Mouse (Mus musculus) embryonic facial prominence, embryonic 14.5 days (tissue): ENCODE results near the gene Ugt1a1. TPM values are rescaled to one million over a fixed set of nuclear protein-coding genes. Genes with fewer than 3 reads are reported as not detected.

Source experiments
- ATAC-seq: fragments of 200-750 bp; cut with Nextera tagmentation; 2 replicates; pipeline ENCODE4 v1.8.0; 2017; ENCODE audit warnings: low read depth, moderate number of reproducible peaks, moderate TSS enrichment
- DNase-seq: peaks from one replicate; pipeline ENCODE4 v3.0.0-alpha.2; 2015; ENCODE audit warnings: low spot score
- H3K27ac ChIP-seq: fragments of 300-500 bp; sonication (generic); replicated peaks from 2 replicates; pipeline ENCODE4 v1.5.1; 2014; ENCODE audit warnings: low read depth, mild to moderate bottlenecking, low read length, moderate library complexity
- H3K27me3 ChIP-seq: fragments of 300-500 bp; sonication (generic); replicated peaks from 2 replicates; pipeline ENCODE4 v1.6.1; 2014; ENCODE audit warnings: low read length; ENCODE audit not compliant: control insufficient read depth, insufficient read depth
- H3K36me3 ChIP-seq: fragments of 300-500 bp; sonication (generic); 2 replicates; pipeline ENCODE4 v1.6.1; 2014; ENCODE audit warnings: low read length, mixed read lengths; ENCODE audit not compliant: control insufficient read depth, insufficient read depth
- H3K4me1 ChIP-seq: fragments of 300-500 bp; sonication (generic); 2 replicates; pipeline ENCODE4 v1.6.1; 2014; ENCODE audit warnings: antibody characterized with exemption, low read length; ENCODE audit not compliant: control insufficient read depth, insufficient read depth
- H3K4me2 ChIP-seq: fragments of 300-500 bp; sonication (generic); 2 replicates; pipeline ENCODE4 v1.6.1; 2014; ENCODE audit warnings: low read depth, mild to moderate bottlenecking, low read length, moderate library complexity, mixed read lengths
- H3K4me3 ChIP-seq: fragments of 300-500 bp; sonication (generic); 2 replicates; pipeline ENCODE4 v1.5.1; 2014; ENCODE audit warnings: low read depth, mild to moderate bottlenecking, low read length
- H3K9ac ChIP-seq: fragments of 300-500 bp; sonication (generic); 2 replicates; pipeline ENCODE4 v1.6.1; 2014; ENCODE audit warnings: low read depth, mild to moderate bottlenecking, low read length, moderate library complexity, mixed read lengths
- H3K9me3 ChIP-seq: fragments of 300-500 bp; sonication (generic); 2 replicates; pipeline ENCODE4 v1.6.1; 2016; ENCODE audit warnings: low read length; ENCODE audit not compliant: control insufficient read depth
- WGBS: fragments of 180-500 bp; shearing (Covaris S2); extraction: QIAGEN DNeasy Blood & Tissue Kit; methylation state at CpG from one replicate; pipeline ENCODE4 v1.1.7; 2014; 5-methylcytosine and 5-hydroxymethylcytosine counted together
- polyA plus RNA-seq: library from polyadenylated mRNA; unstranded; fragments of >200 nt; fragmentation: Nextera tagmentation; extraction: Ambion mirVana; gene quantifications from 2 replicates; pipeline ENCODE4 v1.2.1, GENCODE M21; 2014

Ugt1a1 gene
- polyA plus RNA-seq, 1 experiment from 2014 or later = 0.93 TPM

DNA sequence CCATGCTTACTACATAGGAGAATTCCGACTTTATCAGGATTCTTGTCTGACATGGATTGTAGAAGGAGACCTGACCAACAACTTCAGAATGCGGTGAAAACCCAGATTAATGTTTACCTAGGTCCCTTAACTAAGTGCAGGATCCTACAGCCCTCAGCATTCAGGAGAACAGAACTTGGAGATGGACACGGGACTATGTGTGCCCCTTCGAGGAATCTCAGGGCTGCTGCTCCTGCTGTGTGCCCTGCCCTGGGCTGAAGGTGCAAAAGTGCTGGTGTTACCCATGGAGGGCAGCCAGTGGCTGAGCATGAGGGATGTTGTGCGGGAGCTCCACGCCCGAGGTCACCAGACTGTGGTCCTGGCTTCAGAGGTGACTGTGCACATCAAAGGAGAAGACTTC lies 11.3 kb upstream of the Ugt1a1 start, which contains the start of gene Ugt1a2:
Gene Ugt1a2, plus strand, starts transcription at position 146 of the 400 bp plus-strand sequence.
- no peaks in the 10 kb centered on the region for H3K27me3 ChIP-seq
- no peak within 1 kb of the TSS for H3K9ac ChIP-seq
- ATAC-seq (no peak), DNase-seq (no peak)
- H3K36me3 ChIP-seq = no peaks in the 10 kb centered on the region
- no peak within 1 kb of the TSS for H3K4me2 ChIP-seq
- WGBS = 82% methylated on average over 7 of the region's 7 CpGs
- H3K27ac ChIP-seq = no peak within 1 kb of the TSS
- H3K9me3 ChIP-seq = peaks cover 17% of the 10 kb centered on the region
- no peak within 1 kb of the TSS for H3K4me3 ChIP-seq
- H3K4me1 ChIP-seq = no peaks in the 10 kb centered on the region; the same call in 1 of the 2 replicates

DNA sequence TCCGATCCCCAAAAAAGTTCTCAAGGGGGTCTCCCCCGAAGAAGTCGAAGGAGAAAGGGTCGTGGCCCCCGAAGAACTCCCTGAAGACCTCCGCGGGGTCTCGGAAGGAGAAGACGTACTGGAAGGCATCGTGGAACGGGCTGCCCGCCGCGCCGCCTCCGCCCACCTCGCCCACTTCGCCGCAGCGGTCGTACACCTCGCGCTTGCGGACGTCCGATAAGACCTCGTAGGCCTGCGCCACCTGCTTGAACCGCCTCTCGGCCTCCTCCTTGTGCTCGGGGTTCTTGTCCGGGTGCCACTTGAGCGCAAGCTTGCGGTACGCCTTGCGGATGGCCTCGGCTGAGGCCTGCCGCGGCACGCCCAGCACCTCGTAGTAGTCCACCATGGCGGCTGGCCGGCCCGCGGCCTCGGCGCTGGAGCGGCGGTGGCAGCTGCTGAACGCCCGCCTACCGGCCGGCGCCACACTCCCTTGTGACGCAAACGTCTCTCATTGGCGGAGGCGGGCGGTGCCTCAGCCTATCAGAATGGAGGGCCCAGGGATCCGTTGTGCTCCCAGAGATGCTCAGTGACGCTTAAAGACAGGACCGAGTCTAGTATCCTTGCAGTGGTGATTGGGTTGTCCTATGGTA lies 6.4 kb upstream of the Ugt1a1 start, which contains the start of gene Dnajb3:
Gene Dnajb3, minus strand, starts transcription at position 489 of the 629 bp plus-strand sequence.
- ATAC-seq (peak; percentile 99), DNase-seq (peak; percentile 93)
- Histone ChIP-seq H3K36me3 (no peaks in the 10 kb centered on the region), H3K4me2 (peak within 1 kb of the TSS; percentile 77), H3K27me3 (no peaks in the 10 kb centered on the region), H3K27ac (no peak within 1 kb of the TSS), H3K9me3 (peaks cover 17% of the 10 kb centered on the region), H3K4me1 (no peaks in the 10 kb centered on the region; the same call in 1 of the 2 replicates), H3K4me3 (peak within 1 kb of the TSS; percentile 51), H3K9ac (peak within 1 kb of the TSS; percentile 73)
- 14% methylated on average over 27 of the region's 62 CpGs for WGBS

DNA sequence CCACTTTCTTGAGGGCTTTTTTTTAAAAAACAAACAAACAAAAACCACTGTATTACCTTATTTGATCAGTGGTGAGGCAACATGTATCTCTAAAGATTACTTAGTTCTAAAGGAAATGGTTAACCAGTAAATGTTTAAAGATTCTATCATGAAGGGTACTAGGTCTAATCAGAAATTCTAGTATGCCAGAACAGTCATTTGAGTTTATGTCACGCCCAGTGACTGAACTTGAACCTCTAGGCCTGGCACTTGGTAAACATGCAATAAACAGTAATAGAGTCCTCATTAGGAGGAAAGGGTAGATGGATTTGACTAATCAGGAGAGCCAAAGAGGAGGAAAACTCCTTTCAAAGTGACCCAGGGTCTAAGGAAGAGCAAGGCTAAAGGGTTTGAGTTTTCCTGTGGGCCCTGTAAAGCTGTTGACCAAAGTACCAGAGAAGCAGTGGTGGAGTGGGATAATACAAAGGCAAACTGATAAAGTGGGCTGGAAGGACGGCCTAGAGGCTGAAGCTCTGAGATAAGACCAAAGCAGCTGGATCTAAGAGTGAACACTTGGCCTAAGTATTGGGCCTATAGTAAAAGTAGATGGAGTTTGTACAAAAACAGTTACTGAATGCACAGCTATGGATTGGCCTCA lies 4.8 kb upstream of the Ugt1a1 start:
- no peak overlapping the region for H3K27ac ChIP-seq
- H3K9ac ChIP-seq = no peak overlapping the region
- ATAC-seq (no peak), DNase-seq (no peak)
- H3K36me3 ChIP-seq = no peaks in the 10 kb centered on the region
- H3K4me1 ChIP-seq = no peaks in the 10 kb centered on the region; the same call in 1 of the 2 replicates
- H3K4me3 ChIP-seq = no peak overlapping the region
- H3K4me2 ChIP-seq = no peak overlapping the region
- H3K9me3 ChIP-seq = peaks cover 25% of the 10 kb centered on the region
- no peaks in the 10 kb centered on the region for H3K27me3 ChIP-seq
- WGBS = 77% methylated on average over 2 of the region's 2 CpGs

DNA sequence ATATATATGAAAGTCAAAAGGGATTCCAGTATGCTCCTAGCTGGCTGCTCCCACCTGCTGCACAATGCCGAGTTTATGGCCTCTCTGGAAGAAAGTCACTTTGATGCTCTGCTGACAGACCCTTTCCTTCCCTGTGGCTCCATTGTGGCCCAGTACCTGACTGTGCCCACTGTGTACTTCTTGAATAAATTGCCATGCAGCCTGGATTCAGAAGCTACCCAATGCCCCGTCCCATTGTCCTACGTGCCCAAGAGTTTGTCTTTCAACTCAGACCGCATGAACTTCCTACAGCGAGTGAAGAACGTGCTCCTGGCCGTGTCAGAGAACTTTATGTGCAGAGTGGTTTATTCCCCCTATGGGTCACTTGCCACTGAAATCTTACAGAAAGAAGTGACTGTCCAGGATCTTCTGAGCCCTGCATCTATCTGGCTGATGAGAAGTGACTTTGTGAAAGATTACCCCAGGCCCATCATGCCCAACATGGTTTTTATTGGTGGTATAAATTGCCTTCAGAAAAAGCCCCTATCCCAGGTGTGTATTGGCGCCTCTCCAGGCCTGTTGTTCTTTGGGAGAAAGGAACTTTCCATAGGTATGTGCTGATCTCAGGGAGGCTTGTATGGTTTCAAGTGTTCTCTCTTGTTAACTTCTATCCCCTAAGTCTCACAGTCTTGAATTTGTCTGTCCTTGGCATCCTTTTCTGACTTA lies 734 bp downstream of the Ugt1a1 start:
- Histone ChIP-seq H3K4me1 (no peaks in the 10 kb centered on the region), H3K9ac (no peak overlapping the region), H3K9me3 (peaks cover 50% of the 10 kb centered on the region), H3K27ac (no peak overlapping the region), H3K4me2 (no peak overlapping the region), H3K4me3 (no peak overlapping the region), H3K27me3 (no peaks in the 10 kb centered on the region), H3K36me3 (no peaks in the 10 kb centered on the region)
- ATAC-seq (no peak), DNase-seq (peak; percentile 13)
- 61% methylated on average over 8 of the region's 8 CpGs for WGBS

DNA sequence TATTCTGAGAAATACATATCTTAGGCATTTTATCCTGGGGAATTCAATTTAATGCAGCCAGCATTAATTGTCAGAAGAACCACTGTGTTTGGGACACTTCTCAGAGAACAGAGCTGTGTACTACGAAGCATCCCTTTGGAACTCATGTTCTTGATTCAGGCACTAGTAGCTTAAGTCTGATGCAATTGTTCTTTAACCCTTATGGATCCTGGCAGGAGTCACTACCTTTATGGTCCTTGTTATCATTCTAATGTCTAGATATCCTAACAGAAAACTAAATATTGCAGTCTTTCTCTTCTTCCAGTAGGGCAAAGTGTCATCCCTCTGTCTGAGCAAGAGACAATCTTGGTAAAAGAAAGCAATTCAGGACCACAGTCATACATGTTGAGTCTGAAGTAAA lies 1.3 kb downstream of the Ugt1a1 start:
- DNase-seq = no peak

DNA sequence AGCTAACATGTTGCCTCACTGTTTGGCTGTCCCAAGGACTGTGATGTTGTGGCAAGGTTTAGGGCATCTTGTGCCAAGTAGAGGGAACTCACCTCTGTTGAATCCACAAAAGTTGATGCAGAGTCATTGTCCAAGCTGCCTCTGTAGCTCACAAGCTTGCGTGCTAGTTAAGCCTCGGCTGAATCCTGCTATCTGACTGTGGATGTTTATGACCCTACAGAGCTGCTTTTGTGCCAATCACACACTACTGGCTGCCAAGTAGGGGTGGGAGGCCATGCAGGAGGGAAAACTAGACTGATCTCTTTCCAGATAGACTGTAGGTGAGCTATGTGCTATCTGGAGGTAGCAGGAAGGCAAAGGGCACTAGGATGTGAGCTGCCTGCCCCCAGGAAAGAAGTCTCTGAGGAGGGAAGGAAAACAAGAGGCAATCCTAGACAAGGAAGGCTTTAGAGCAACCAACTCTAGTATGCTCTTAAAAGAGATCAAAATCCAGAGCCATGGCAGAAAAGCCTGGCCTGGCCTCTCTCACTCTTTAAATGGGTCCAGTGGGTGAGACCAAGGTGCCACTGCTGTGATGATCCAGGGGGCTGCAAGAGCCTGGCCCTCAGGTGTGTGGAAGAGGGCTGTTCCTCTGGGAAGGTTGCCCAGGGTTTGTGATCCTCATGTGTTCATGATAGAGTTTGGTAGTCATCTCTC lies 2.2 kb downstream of the Ugt1a1 start:
- Histone ChIP-seq H3K4me1 (no peaks in the 10 kb centered on the region), H3K27ac (no peak overlapping the region), H3K9me3 (peaks cover 50% of the 10 kb centered on the region), H3K27me3 (no peaks in the 10 kb centered on the region), H3K36me3 (no peaks in the 10 kb centered on the region), H3K9ac (no peak overlapping the region), H3K4me3 (no peak overlapping the region), H3K4me2 (no peak overlapping the region)
- 78% methylated on average over 2 of the region's 2 CpGs for WGBS
- ATAC-seq (no peak), DNase-seq (peak; percentile 7)

More for the DNA sequence above, 1.3 kb downstream of the Ugt1a1 start:
- Histone ChIP-seq H3K27me3 (no peaks in the 10 kb centered on the region), H3K27ac (no peak overlapping the region), H3K36me3 (no peaks in the 10 kb centered on the region), H3K4me1 (no peaks in the 10 kb centered on the region), H3K4me2 (no peak overlapping the region), H3K9ac (no peak overlapping the region), H3K4me3 (no peak overlapping the region), H3K9me3 (peaks cover 50% of the 10 kb centered on the region)
- 65% methylated on average over 1 of the region's 1 CpGs for WGBS
- no peak for ATAC-seq

DNA sequence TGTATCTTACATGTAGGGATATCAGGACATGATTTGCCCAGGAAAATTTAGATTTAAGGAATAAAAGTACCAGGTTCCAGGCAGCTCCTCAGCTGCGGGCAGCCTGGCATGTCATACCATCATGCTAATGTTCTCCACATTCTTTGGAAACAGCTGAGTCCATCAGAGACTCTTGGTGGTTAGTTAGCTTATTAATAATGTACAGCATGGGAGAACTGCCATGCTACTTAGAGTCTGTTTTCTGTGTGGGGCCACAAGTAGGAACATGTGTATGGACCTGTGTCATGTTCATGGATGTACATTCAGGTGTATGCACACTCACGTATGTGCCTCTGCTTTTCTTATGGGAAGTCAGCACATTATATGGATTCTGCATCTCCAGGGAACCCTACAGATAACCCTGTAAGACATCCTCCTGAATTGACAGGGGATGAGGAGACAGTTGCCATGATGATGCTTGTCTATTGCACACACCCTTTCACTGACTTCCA lies 2.7 kb downstream of the Ugt1a1 start:
- 75% methylated on average over 2 of the region's 2 CpGs for WGBS
- Histone ChIP-seq H3K9ac (no peak overlapping the region), H3K4me2 (no peak overlapping the region), H3K9me3 (peaks cover 50% of the 10 kb centered on the region), H3K4me3 (no peak overlapping the region), H3K27ac (no peak overlapping the region), H3K4me1 (no peaks in the 10 kb centered on the region), H3K36me3 (no peaks in the 10 kb centered on the region), H3K27me3 (no peaks in the 10 kb centered on the region)
- peak; percentile 4 for DNase-seq
- ATAC-seq = no peak
